Mouse (Mus musculus) G1E (cell line): ENCODE data around the gene St7.

Experiments
- CTCF ChIP-seq: IDR thresholded peaks from 2 replicates; pipeline ENCODE4 v1.5.1; 2012; ENCODE audit warnings: low read depth, low read length, inconsistent platforms, mixed read lengths
- POLR2AphosphoS5 ChIP-seq: IDR thresholded peaks from 2 replicates; pipeline ENCODE4 v1.6.1; 2012; ENCODE audit warnings: low read depth, low read length, inconsistent platforms; ENCODE audit not compliant: insufficient replicate concordance

DNA sequence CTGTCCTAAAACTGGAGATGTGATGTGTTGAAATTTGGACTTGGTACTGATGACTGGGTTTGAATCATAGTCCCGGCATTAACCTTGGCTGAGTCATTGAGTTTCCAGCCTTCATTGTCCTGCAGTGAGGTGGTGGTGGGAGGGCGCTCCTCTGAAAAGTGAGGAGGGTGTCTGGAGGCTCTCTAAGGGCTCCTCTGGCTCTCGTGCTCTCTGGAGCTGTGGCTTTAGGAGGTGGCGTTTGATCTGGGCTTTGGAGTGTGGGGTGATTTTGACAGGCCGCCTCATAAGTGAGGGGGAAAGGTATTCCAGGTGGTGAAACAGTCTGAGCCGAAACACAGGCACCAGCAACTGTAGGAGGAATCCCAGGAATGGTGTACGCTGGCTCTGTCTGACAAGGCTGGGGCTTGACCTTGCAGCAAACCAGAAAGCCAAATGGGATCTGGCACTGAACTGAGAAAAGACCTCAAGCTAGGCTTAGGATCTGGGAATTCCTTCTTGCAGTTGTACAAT lies 184.0 kb downstream of the St7 start:
- TF ChIP-seq CTCF, result no peak
- TF ChIP-seq POLR2AphosphoS5, result no peak
